Mouse (Mus musculus) lung, embryonic 14.5 days (tissue): ENCODE measurements around the gene Gpr12. TPM values are rescaled to one million over a fixed set of nuclear protein-coding genes. Genes with fewer than 3 reads are reported as not detected.
"Not testable (repeated sequence)": the region's sequence is repeated elsewhere in the genome, so short reads cannot be mapped to it uniquely, and the experiment has no call there.

ENCODE experiments used
- ATAC-seq: fragments of 200-750 bp; cut with Nextera tagmentation; 2 replicates; pipeline ENCODE4 v1.8.0; 2017; ENCODE audit warnings: mild to moderate bottlenecking, moderate TSS enrichment, moderate library complexity; ENCODE audit not compliant: insufficient read depth
- DNase-seq: peaks from one replicate; pipeline ENCODE4 v3.0.0-alpha.2; 2015
- H3K27ac ChIP-seq: fragments of 300-500 bp; sonication (generic); 2 replicates; pipeline ENCODE4 v1.5.1; 2014; ENCODE audit warnings: low read depth, mild to moderate bottlenecking, moderate library complexity
- H3K27me3 ChIP-seq: fragments of 300-500 bp; sonication (generic); 2 replicates; pipeline ENCODE4 v1.6.1; 2014; ENCODE audit warnings: low read length, control low read depth; ENCODE audit not compliant: insufficient read depth
- H3K36me3 ChIP-seq: fragments of 300-500 bp; sonication (generic); 2 replicates; pipeline ENCODE4 v1.6.1; 2014; ENCODE audit warnings: control low read depth; ENCODE audit not compliant: insufficient read depth
- H3K4me1 ChIP-seq: fragments of 300-500 bp; sonication (generic); 2 replicates; pipeline ENCODE4 v1.6.1; 2014; ENCODE audit warnings: antibody characterized with exemption, control low read depth; ENCODE audit not compliant: insufficient read depth
- H3K4me2 ChIP-seq: fragments of 300-500 bp; sonication (generic); 2 replicates; pipeline ENCODE4 v1.6.1; 2014; ENCODE audit warnings: mild to moderate bottlenecking
- H3K4me3 ChIP-seq: fragments of 300-500 bp; sonication (generic); 2 replicates; pipeline ENCODE4 v1.5.1; 2014; ENCODE audit warnings: low read depth, low read length
- H3K9ac ChIP-seq: fragments of 300-500 bp; sonication (generic); 2 replicates; pipeline ENCODE4 v1.6.1; 2014
- H3K9me3 ChIP-seq: fragments of 300-500 bp; sonication (generic); 2 replicates; pipeline ENCODE4 v1.6.1; 2016; ENCODE audit warnings: low read depth, low read length, control low read depth
- CTCF ChIP-seq: IDR thresholded peaks from 2 replicates; pipeline ENCODE4 v1.5.1; 2016; ENCODE audit warnings: antibody characterized with exemption, low read depth
- WGBS: fragments of 180-500 bp; shearing (Covaris S2); extraction: QIAGEN DNeasy Blood & Tissue Kit; methylation state at CpG from one replicate; pipeline ENCODE4 v1.1.7; 2014; 5-methylcytosine and 5-hydroxymethylcytosine counted together
- polyA plus RNA-seq: library from polyadenylated mRNA; unstranded; fragments of >200 nt; fragmentation: Nextera tagmentation; extraction: Ambion mirVana; gene quantifications from 2 replicates; pipeline ENCODE4 v1.2.1, GENCODE M21; 2014

The Gpr12 gene
- polyA plus RNA-seq, 1 experiment from 2014 or later: not detected

- DNase-seq (no peak), ATAC-seq (no peak)
Observed at GRCm38 (mm10) chr5:146611830-146612229, 26.8 kb upstream of the Gpr12 start.

GRCm38 (mm10) chr5:146611009-146611408 is 26.0 kb upstream of the Gpr12 start:
- no peak overlapping the region for H3K9ac ChIP-seq
- no peaks in the 10 kb centered on the region for H3K27me3 ChIP-seq
- ATAC-seq (no peak), DNase-seq (no peak)
- H3K36me3 ChIP-seq: no peaks in the 10 kb centered on the region
- no peaks in the 10 kb centered on the region for H3K4me1 ChIP-seq
- no peak overlapping the region for H3K27ac ChIP-seq
- no peaks in the 10 kb centered on the region for H3K9me3 ChIP-seq
- 8% methylated on average over 8 of the region's 8 CpGs for WGBS
- TF ChIP-seq CTCF: no peak
- H3K4me3 ChIP-seq: no peak overlapping the region
- no peak overlapping the region for H3K4me2 ChIP-seq

More at GRCm38 (mm10) chr5:146611830-146612229, 26.8 kb upstream of the Gpr12 start:
- Histone ChIP-seq H3K36me3 (no peaks in the 10 kb centered on the region), H3K4me3 (no peak overlapping the region), H3K9ac (no peak overlapping the region), H3K4me1 (no peaks in the 10 kb centered on the region), H3K4me2 (no peak overlapping the region), H3K27me3 (no peaks in the 10 kb centered on the region), H3K27ac (no peak overlapping the region), H3K9me3 (no peaks in the 10 kb centered on the region)
- TF ChIP-seq CTCF: no peak
- 46% methylated on average over 7 of the region's 7 CpGs for WGBS

- no peak overlapping the region for H3K4me3 ChIP-seq
- ATAC-seq (no peak), DNase-seq (no peak)
- no peak overlapping the region for H3K4me2 ChIP-seq
- no peaks in the 10 kb centered on the region for H3K4me1 ChIP-seq
- H3K36me3 ChIP-seq: no peaks in the 10 kb centered on the region
- no peak for TF ChIP-seq CTCF
- H3K9me3 ChIP-seq: no peaks in the 10 kb centered on the region
- H3K9ac ChIP-seq: no peak overlapping the region
- no peak overlapping the region for H3K27ac ChIP-seq
- H3K27me3 ChIP-seq: no peaks in the 10 kb centered on the region
- 54% methylated on average over 10 of the region's 10 CpGs for WGBS
Observed at GRCm38 (mm10) chr5:146609646-146610045, 24.6 kb upstream of the Gpr12 start.

- no peak overlapping the region for H3K4me2 ChIP-seq
- H3K36me3 ChIP-seq: no peaks in the 10 kb centered on the region
- DNase-seq (no peak), ATAC-seq (no peak)
- no peaks in the 10 kb centered on the region for H3K4me1 ChIP-seq
- H3K27me3 ChIP-seq: no peaks in the 10 kb centered on the region
- no peak overlapping the region for H3K27ac ChIP-seq
- H3K4me3 ChIP-seq: no peak overlapping the region
- TF ChIP-seq CTCF: no peak
- 67% methylated on average over 5 of the region's 5 CpGs for WGBS
- H3K9me3 ChIP-seq: no peaks in the 10 kb centered on the region
- H3K9ac ChIP-seq: no peak overlapping the region
Observed at GRCm38 (mm10) chr5:146607816-146608215, 22.8 kb upstream of the Gpr12 start.

GRCm38 (mm10) chr5:146606895-146607294 is 21.9 kb upstream of the Gpr12 start:
- no peak overlapping the region for H3K27ac ChIP-seq
- TF ChIP-seq CTCF: no peak
- no peak for ATAC-seq
- no peaks in the 10 kb centered on the region for H3K27me3 ChIP-seq
- 89% methylated on average over 5 of the region's 5 CpGs for WGBS
- no peaks in the 10 kb centered on the region for H3K4me1 ChIP-seq
- H3K4me3 ChIP-seq: no peak overlapping the region
- H3K36me3 ChIP-seq: no peaks in the 10 kb centered on the region
- no peaks in the 10 kb centered on the region for H3K9me3 ChIP-seq
- no peak for DNase-seq
- no peak overlapping the region for H3K9ac ChIP-seq
- no peak overlapping the region for H3K4me2 ChIP-seq

- Histone ChIP-seq H3K4me1 (no peaks in the 10 kb centered on the region), H3K36me3 (no peaks in the 10 kb centered on the region), H3K9ac (no peak overlapping the region), H3K9me3 (no peaks in the 10 kb centered on the region), H3K4me2 (no peak overlapping the region), H3K4me3 (no peak overlapping the region), H3K27me3 (no peaks in the 10 kb centered on the region), H3K27ac (no peak overlapping the region)
- TF ChIP-seq CTCF: no peak
- DNase-seq (no peak), ATAC-seq (no peak)
- WGBS: 72% methylated on average over 5 of the region's 5 CpGs
Observed at GRCm38 (mm10) chr5:146606221-146606620, 21.2 kb upstream of the Gpr12 start.

- no peak for ATAC-seq
- TF ChIP-seq CTCF: no peak
- H3K4me2 ChIP-seq: no peak overlapping the region
- WGBS: 71% methylated on average over 5 of the region's 5 CpGs
- H3K36me3 ChIP-seq: no peaks in the 10 kb centered on the region
- no peaks in the 10 kb centered on the region for H3K27me3 ChIP-seq
- DNase-seq: no peak
- no peak overlapping the region for H3K9ac ChIP-seq
- no peak overlapping the region for H3K4me3 ChIP-seq
- H3K4me1 ChIP-seq: no peaks in the 10 kb centered on the region
- H3K9me3 ChIP-seq: no peaks in the 10 kb centered on the region
- no peak overlapping the region for H3K27ac ChIP-seq
Observed at GRCm38 (mm10) chr5:146599970-146600369, 14.9 kb upstream of the Gpr12 start.

GRCm38 (mm10) chr5:146599216-146599615 is 14.2 kb upstream of the Gpr12 start:
- not testable (repeated sequence) for H3K27ac ChIP-seq, H3K4me1 ChIP-seq, H3K27me3 ChIP-seq, H3K4me3 ChIP-seq, ATAC-seq, DNase-seq, H3K36me3 ChIP-seq, H3K9ac ChIP-seq, H3K9me3 ChIP-seq, H3K4me2 ChIP-seq
- WGBS: 82% methylated on average over 7 of the region's 7 CpGs
